Mouse (Mus musculus): Measurements from ENCODE around the gene Rfpl4.
A peak's percentile ranks its signal among the peaks of the same experiment; 100 is the strongest.

DNA sequence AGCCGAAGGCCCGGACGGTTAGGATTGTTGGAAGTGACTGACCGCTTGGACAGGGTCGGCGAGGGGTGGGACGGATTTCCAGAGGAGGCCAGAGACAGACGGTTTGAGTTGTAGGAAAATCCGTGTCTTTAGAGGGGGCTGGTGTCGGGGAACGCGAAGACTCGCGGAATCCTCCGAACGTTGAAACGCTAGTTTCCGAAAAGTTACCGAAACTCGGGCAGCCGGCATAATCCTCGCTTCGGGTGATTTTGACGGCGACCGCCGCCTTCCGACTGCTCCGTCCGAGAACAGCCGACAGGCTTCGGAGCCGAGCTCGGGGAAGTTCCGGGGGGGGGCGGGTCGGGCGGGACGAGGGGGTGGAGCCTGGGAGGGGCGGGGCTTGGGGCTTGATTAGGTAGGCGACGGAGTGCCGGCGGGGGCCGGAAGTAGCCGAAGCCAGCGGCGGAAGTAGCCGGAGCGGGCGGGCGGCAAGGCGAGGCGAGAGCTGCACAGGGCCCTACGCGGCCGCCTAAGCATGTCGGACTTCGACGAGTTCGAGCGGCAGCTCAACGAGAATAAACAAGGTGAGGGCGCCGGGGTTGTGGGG is 54.9 kb downstream of the Rfpl4 start, which contains the start of gene U2af2:
- TF ChIP-seq POLR2AphosphoS2 (IDR thresholded peaks at IDR 0.05; ENCODE audit: low read length) (peak; percentile 16; the same call in 1 of the 2 replicates), ZKSCAN1 (IDR thresholded peaks at IDR 0.05; ENCODE audit: low read depth, low read length) (no peak), MAZ (IDR thresholded peaks at IDR 0.05; ENCODE audit: low read depth, low read length) (peak; percentile 49; the same call in 1 of the 2 replicates), EP300 (IDR thresholded peaks at IDR 0.05; ENCODE audit: low read depth in 1 of 2, low read length in 2 of 2) (no peak), ZMIZ1 (IDR thresholded peaks at IDR 0.05; ENCODE audit: low read depth, low read length) (no peak; the same call in 1 of the 2 replicates), MAFK (IDR thresholded peaks at IDR 0.05; ENCODE audit: borderline replicate concordance, low read depth, low read length) (no peak), CTCF (IDR thresholded peaks at IDR 0.05 in 2 of 3, conservative IDR thresholded peaks at IDR 0.05 in 1 of 3; ENCODE audit: control insufficient read depth in 1 of 3, insufficient read depth in 1 of 3, low read depth in 2 of 3, low read length in 3 of 3, poor library complexity in 1 of 3, severe bottlenecking in 1 of 3) (no peak), CHD1 (IDR thresholded peaks at IDR 0.05; ENCODE audit: low read depth, low read length) (0 out of 2 replicates have a peak, but pooled peaks have one; percentile 75)
